Mouse (Mus musculus) C2C12 (cell line): Measurements from ENCODE around the gene Glp1r. TPM values are rescaled to one million over a fixed set of nuclear protein-coding genes. Genes with fewer than 3 reads are reported as not detected.

Experiments used
- H3K27me3 ChIP-seq: one replicate; pipeline ENCODE4 v1.6.1; 2011; ENCODE audit not compliant: control insufficient read depth, insufficient read depth, insufficient read length
- H3K36me3 ChIP-seq: one replicate; pipeline ENCODE4 v1.6.1; 2011; ENCODE audit not compliant: control insufficient read depth, insufficient read depth
- H3K4me3 ChIP-seq: one replicate; pipeline ENCODE4 v1.5.1; 2011; ENCODE audit warnings: mild to moderate bottlenecking, control low read depth; ENCODE audit not compliant: poor library complexity, insufficient read depth, severe bottlenecking
- H3K79me2 ChIP-seq: one replicate; pipeline ENCODE4 v1.6.1; 2011; ENCODE audit not compliant: control insufficient read depth, insufficient read depth
- H3K79me3 ChIP-seq: one replicate; pipeline ENCODE4 v1.6.1; 2011; ENCODE audit warnings: low read depth, control low read depth
- H3ac ChIP-seq: one replicate; pipeline ENCODE3; 2011; ENCODE audit warnings: low read depth; ENCODE audit not compliant: control insufficient read depth, insufficient read length
- CEBPB ChIP-seq: IDR thresholded peaks from one replicate; pipeline ENCODE4 v1.6.1; 2011; ENCODE audit warnings: low read depth, mild to moderate bottlenecking, control low read depth, moderate library complexity
- CTCF ChIP-seq: IDR thresholded peaks from one replicate; pipeline ENCODE4 v1.5.1; 2011; ENCODE audit not compliant: control insufficient read depth, insufficient read depth, insufficient read length
- FOSL1 ChIP-seq: IDR thresholded peaks from one replicate; pipeline ENCODE4 v1.8.0; 2011; ENCODE audit warnings: mild to moderate bottlenecking, low read length; ENCODE audit not compliant: poor library complexity, insufficient read depth, severe bottlenecking
- MAX ChIP-seq: IDR thresholded peaks from one replicate; pipeline ENCODE4 v1.6.1; 2011; ENCODE audit warnings: mild to moderate bottlenecking, control low read depth
- MYOD1 ChIP-seq: IDR thresholded peaks from one replicate; pipeline ENCODE4 v1.6.1; 2011; ENCODE audit warnings: low read depth; ENCODE audit not compliant: control insufficient read depth, insufficient read length
- MYOG ChIP-seq: IDR thresholded peaks from one replicate; pipeline ENCODE4 v1.6.1; 2011; ENCODE audit not compliant: control insufficient read depth, insufficient read length; ENCODE audit errors: extremely low read depth
- USF1 ChIP-seq: IDR thresholded peaks from one replicate; pipeline ENCODE4 v1.6.1; 2011; ENCODE audit warnings: low read depth, mild to moderate bottlenecking, control low read depth, moderate library complexity
- polyA plus RNA-seq: library from polyadenylated mRNA; unstranded; fragments of >200 nt; fragmentation: generic; extraction: Trizol; gene quantifications from one replicate; pipeline ENCODE4 v1.2.1, GENCODE M21; 2012; ENCODE audit warnings: missing spikeins

The Glp1r gene
- polyA plus RNA-seq, 1 experiment: 0.80 TPM

GRCm38 (mm10) chr17:30923566-30923965, 21.9 kb downstream of the Glp1r start:
- no peak for TF ChIP-seq CEBPB
- no peak for TF ChIP-seq USF1
- no peak for TF ChIP-seq MAX
- no peak for TF ChIP-seq FOSL1
- no peak for TF ChIP-seq CTCF
- TF ChIP-seq MYOG: no peak
- TF ChIP-seq MYOD1: no peak
- Histone ChIP-seq H3K79me3 (no peaks in the 10 kb centered on the region), H3K36me3 (no peaks in the 10 kb centered on the region), H3K4me3 (no peak overlapping the region), H3K27me3 (no peaks in the 10 kb centered on the region), H3K79me2 (no peaks in the 10 kb centered on the region), H3ac (no peak overlapping the region)

- no peaks in the 10 kb centered on the region for H3K79me2 ChIP-seq
- no peaks in the 10 kb centered on the region for H3K36me3 ChIP-seq
- no peaks in the 10 kb centered on the region for H3K27me3 ChIP-seq
- no peak overlapping the region for H3ac ChIP-seq
- no peak overlapping the region for H3K4me3 ChIP-seq
- no peaks in the 10 kb centered on the region for H3K79me3 ChIP-seq
- TF ChIP-seq CEBPB: no peak
- no peak for TF ChIP-seq FOSL1
- no peak for TF ChIP-seq MYOG
- no peak for TF ChIP-seq CTCF
- no peak for TF ChIP-seq USF1
- TF ChIP-seq MAX: no peak
- no peak for TF ChIP-seq MYOD1
Measured at GRCm38 (mm10) chr17:30930827-30931226, 29.2 kb downstream of the Glp1r start.

GRCm38 (mm10) chr17:30932836-30933235, 31.2 kb downstream of the Glp1r start:
- H3K79me2 ChIP-seq: no peaks in the 10 kb centered on the region
- TF ChIP-seq FOSL1: no peak
- no peak for TF ChIP-seq MYOD1
- no peak for TF ChIP-seq CTCF
- TF ChIP-seq MAX: no peak
- TF ChIP-seq MYOG: no peak
- no peak for TF ChIP-seq USF1
- TF ChIP-seq CEBPB: no peak

GRCm38 (mm10) chr17:30935301-30935700, 33.7 kb downstream of the Glp1r start:
- H3K4me3 ChIP-seq: no peak overlapping the region
- no peaks in the 10 kb centered on the region for H3K36me3 ChIP-seq
- H3K79me3 ChIP-seq: no peaks in the 10 kb centered on the region
- H3K27me3 ChIP-seq: no peaks in the 10 kb centered on the region
- H3ac ChIP-seq: no peak overlapping the region
- TF ChIP-seq MYOG: no peak
- H3K79me2 ChIP-seq: no peaks in the 10 kb centered on the region

More at GRCm38 (mm10) chr17:30932836-30933235, 31.2 kb downstream of the Glp1r start:
- Histone ChIP-seq H3K4me3 (no peak overlapping the region), H3K27me3 (no peaks in the 10 kb centered on the region), H3K36me3 (no peaks in the 10 kb centered on the region), H3ac (no peak overlapping the region), H3K79me3 (no peaks in the 10 kb centered on the region)

GRCm38 (mm10) chr17:30938554-30938953, 36.9 kb downstream of the Glp1r start:
- no peak overlapping the region for H3ac ChIP-seq
- TF ChIP-seq FOSL1 (no peak), CEBPB (no peak), CTCF (no peak), USF1 (no peak), MAX (no peak), MYOG (no peak)
- H3K79me2 ChIP-seq: no peaks in the 10 kb centered on the region
- no peaks in the 10 kb centered on the region for H3K79me3 ChIP-seq
- H3K36me3 ChIP-seq: no peaks in the 10 kb centered on the region
- H3K4me3 ChIP-seq: no peak overlapping the region
- H3K27me3 ChIP-seq: no peaks in the 10 kb centered on the region

- no peaks in the 10 kb centered on the region for H3K36me3 ChIP-seq
- H3K4me3 ChIP-seq: no peak overlapping the region
- no peaks in the 10 kb centered on the region for H3K79me2 ChIP-seq
- TF ChIP-seq MYOD1 (no peak), CEBPB (no peak)
- no peaks in the 10 kb centered on the region for H3K79me3 ChIP-seq
- no peak overlapping the region for H3ac ChIP-seq
- peaks cover 8% of the 10 kb centered on the region for H3K27me3 ChIP-seq
Measured at GRCm38 (mm10) chr17:30948382-30948781, 46.8 kb downstream of the Glp1r start.

GRCm38 (mm10) chr17:30950780-30951179, 49.2 kb downstream of the Glp1r start:
- no peaks in the 10 kb centered on the region for H3K36me3 ChIP-seq
- H3K4me3 ChIP-seq: no peak overlapping the region
- H3K79me3 ChIP-seq: no peaks in the 10 kb centered on the region
- peaks cover 3% of the 10 kb centered on the region for H3K27me3 ChIP-seq
- TF ChIP-seq MYOD1: no peak
- no peak for TF ChIP-seq CTCF
- no peak for TF ChIP-seq MYOG
- TF ChIP-seq USF1: no peak
- no peak for TF ChIP-seq MAX
- no peak for TF ChIP-seq FOSL1
- no peak overlapping the region for H3ac ChIP-seq
- H3K79me2 ChIP-seq: no peaks in the 10 kb centered on the region
